Mouse (Mus musculus) testis, adult 2 months (tissue): ENCODE results near the gene Mmp19. TPM values are rescaled to one million over a fixed set of nuclear protein-coding genes. Genes with fewer than 3 reads are reported as not detected.

ENCODE experiments used
- H3K27ac ChIP-seq: fragments of 200-500 bp; 2 replicates; pipeline ENCODE4 v1.5.1; 2012; ENCODE audit warnings: low read depth, low read length; ENCODE audit not compliant: control insufficient read depth, insufficient read depth
- H3K27me3 ChIP-seq: fragments of 200-500 bp; 2 replicates; pipeline ENCODE4 v1.6.1; 2012; ENCODE audit warnings: mild to moderate bottlenecking, low read length, moderate library complexity; ENCODE audit not compliant: control insufficient read depth, insufficient read depth
- H3K36me3 ChIP-seq: fragments of 200-500 bp; 2 replicates; pipeline ENCODE4 v1.6.1; 2012; ENCODE audit warnings: mild to moderate bottlenecking, low read length; ENCODE audit not compliant: control insufficient read depth, insufficient read depth
- H3K4me1 ChIP-seq: fragments of 200-500 bp; 2 replicates; pipeline ENCODE4 v1.6.1; 2012; ENCODE audit warnings: low read length; ENCODE audit not compliant: control insufficient read depth, insufficient read depth
- H3K4me3 ChIP-seq: fragments of 200-500 bp; 2 replicates; pipeline ENCODE4 v1.5.1; 2012; ENCODE audit warnings: low read depth, mild to moderate bottlenecking, low read length, moderate library complexity, mixed read lengths; ENCODE audit not compliant: control insufficient read depth
- CTCF ChIP-seq: fragments of 200-500 bp; IDR thresholded peaks from 2 replicates; pipeline ENCODE4 v1.5.1; 2012; ENCODE audit warnings: low read depth, mild to moderate bottlenecking, inconsistent platforms, low read length, moderate library complexity; ENCODE audit not compliant: control insufficient read depth, insufficient read depth, insufficient replicate concordance
- POLR2A ChIP-seq: fragments of 200-500 bp; IDR thresholded peaks from 2 replicates; pipeline ENCODE4 v1.6.1; 2012; ENCODE audit warnings: low read depth, mild to moderate bottlenecking, inconsistent platforms, low read length, moderate library complexity; ENCODE audit not compliant: control insufficient read depth
- polyA plus RNA-seq: library from polyadenylated mRNA; depleted of rRNA; stranded (reverse); fragments of >200 nt; gene quantifications from 2 replicates; pipeline ENCODE4 v1.2.3, GENCODE M21; 2012; rRNA removed

The Mmp19 gene
- 1.3 and 1.6 TPM in 2 replicates for polyA plus RNA-seq

- no peaks in the 10 kb centered on the region; the same call in 1 of the 2 replicates for H3K4me1 ChIP-seq
- no peaks in the 10 kb centered on the region for H3K27me3 ChIP-seq
- H3K27ac ChIP-seq, result no peak within 1 kb of the TSS
- no peak for TF ChIP-seq CTCF
- TF ChIP-seq POLR2A, result no peak
- no peaks in the 10 kb centered on the region for H3K36me3 ChIP-seq
- H3K4me3 ChIP-seq, result no peak within 1 kb of the TSS
These were observed at the start of gene Mmp19 for GRCm38 (mm10) chr10:128790398-128791124. TSS of gene Mmp19 (plus strand) at chr10:128790910.

GRCm38 (mm10) chr10:128742616-128743015 is 48.1 kb upstream of the Mmp19 start:
- Histone ChIP-seq H3K4me3 (no peak overlapping the region), H3K36me3 (no peaks in the 10 kb centered on the region), H3K27ac (no peak overlapping the region), H3K27me3 (no peaks in the 10 kb centered on the region), H3K4me1 (peaks cover 18% of the 10 kb centered on the region)
- TF ChIP-seq CTCF (no peak), POLR2A (no peak)

GRCm38 (mm10) chr10:128743235-128743634 is 47.5 kb upstream of the Mmp19 start:
- no peak overlapping the region; the same call in 1 of the 2 replicates for H3K27ac ChIP-seq
- peak overlapping the region; percentile 89 for H3K4me3 ChIP-seq
- TF ChIP-seq POLR2A (no peak), CTCF (no peak)
- no peaks in the 10 kb centered on the region for H3K36me3 ChIP-seq
- no peaks in the 10 kb centered on the region for H3K27me3 ChIP-seq
- peaks cover 14% of the 10 kb centered on the region for H3K4me1 ChIP-seq

- no peak for TF ChIP-seq CTCF
- TF ChIP-seq POLR2A, result no peak
- H3K4me3 ChIP-seq, result peak overlapping the region; percentile 89
- peak overlapping the region; percentile 64 for H3K27ac ChIP-seq
- H3K4me1 ChIP-seq, result peaks cover 14% of the 10 kb centered on the region
- no peaks in the 10 kb centered on the region for H3K36me3 ChIP-seq
- H3K27me3 ChIP-seq, result no peaks in the 10 kb centered on the region
These were observed 46.9 kb upstream of the Mmp19 start for GRCm38 (mm10) chr10:128743791-128744191.

- Histone ChIP-seq H3K4me3 (peak overlapping the region; percentile 89), H3K27ac (peak overlapping the region; percentile 39; the same call in 1 of the 2 replicates)
These were observed 46.5 kb upstream of the Mmp19 start for GRCm38 (mm10) chr10:128744211-128744610.

GRCm38 (mm10) chr10:128744680-128745601 is 45.8 kb upstream of the Mmp19 start, which contains the start of gene Dgka:
TSS of gene Dgka (minus strand) at chr10:128744855.
- H3K27ac ChIP-seq, result peak within 1 kb of the TSS; percentile 64
- TF ChIP-seq POLR2A, result no peak
- TF ChIP-seq CTCF, result no peak
- H3K4me3 ChIP-seq, result peak within 1 kb of the TSS; percentile 89
- H3K4me1 ChIP-seq, result peaks cover 14% of the 10 kb centered on the region
- H3K27me3 ChIP-seq, result no peaks in the 10 kb centered on the region
- H3K36me3 ChIP-seq, result no peaks in the 10 kb centered on the region

More at GRCm38 (mm10) chr10:128744211-128744610, 46.5 kb upstream of the Mmp19 start:
- H3K27me3 ChIP-seq, result no peaks in the 10 kb centered on the region
- no peak for TF ChIP-seq CTCF
- TF ChIP-seq POLR2A, result no peak
- peaks cover 14% of the 10 kb centered on the region for H3K4me1 ChIP-seq
- no peaks in the 10 kb centered on the region for H3K36me3 ChIP-seq

GRCm38 (mm10) chr10:128745946-128746613 is 44.6 kb upstream of the Mmp19 start:
- Histone ChIP-seq H3K27me3 (no peaks in the 10 kb centered on the region), H3K4me3 (no peak overlapping the region), H3K4me1 (peaks cover 14% of the 10 kb centered on the region), H3K36me3 (no peaks in the 10 kb centered on the region), H3K27ac (no peak overlapping the region)
- TF ChIP-seq POLR2A (no peak), CTCF (no peak)
